ENCODE assay signal across 8 mouse cellular contexts in genomic region chr11:102578341-102579118, GRCm38 (mm10). TPM values are rescaled to one million over a fixed set of nuclear protein-coding genes. Genes with fewer than 3 reads are reported as not detected.
DNase-seq lines count a peak whose midpoint lies in the region; ATAC-seq lines count a peak whose summit lies in the region.

No protein-coding gene starts in this region.

- no peaks in the 10 kb centered on the region for H3K9me3 ChIP-seq in embryonic facial prominence, embryonic 11.5 days (replicated peaks; ENCODE audit: control insufficient read depth, low read length)
- no peaks in the 10 kb centered on the region for H3K9me3 ChIP-seq in liver, embryonic 12.5 days (replicated peaks)

- WGBS in embryonic facial prominence, embryonic 11.5 days, result 6% methylated on average over 27 of the region's 27 CpGs
- WGBS in liver, embryonic 12.5 days (ENCODE audit: insufficient replicate concordance), result 8% methylated on average over 27 of the region's 27 CpGs

- H3K4me2 ChIP-seq in embryonic facial prominence, embryonic 11.5 days (ENCODE audit: low read depth, low read length), result peak overlapping the region; percentile 47
- peak overlapping the region; percentile 61 for H3K4me2 ChIP-seq in liver, embryonic 12.5 days

- peak overlapping the region; percentile 86 for H3K27ac ChIP-seq in embryonic facial prominence, embryonic 11.5 days (replicated peaks; ENCODE audit: low read depth, low read length)
- H3K27ac ChIP-seq in liver, embryonic 12.5 days, result no peak overlapping the region

- ATAC-seq in embryonic facial prominence, embryonic 11.5 days (replicated peaks; ENCODE audit: insufficient number of reproducible peaks, low FRiP score, low TSS enrichment, low read depth), result peak; percentile 35; the same call in 1 of the 2 replicates
- peak; percentile 30; the same call in 1 of the 2 replicates for ATAC-seq in liver, embryonic 12.5 days

- H3K4me3 ChIP-seq in embryonic facial prominence, embryonic 11.5 days (ENCODE audit: low read depth, low read length), result peak overlapping the region; percentile 30
- peak overlapping the region; percentile 24 for H3K4me3 ChIP-seq in liver, embryonic 12.5 days

- peaks cover 9% of the 10 kb centered on the region for H3K4me1 ChIP-seq in embryonic facial prominence, embryonic 11.5 days (ENCODE audit: control insufficient read depth, insufficient read depth, low read length)
- H3K4me1 ChIP-seq in liver, embryonic 12.5 days, result peaks cover 17% of the 10 kb centered on the region; the same call in 1 of the 2 replicates

- H3K36me3 ChIP-seq in embryonic facial prominence, embryonic 11.5 days (replicated peaks; ENCODE audit: control insufficient read depth, insufficient read depth, low read depth, low read length), result no peaks in the 10 kb centered on the region
- H3K36me3 ChIP-seq in liver, embryonic 12.5 days, result no peaks in the 10 kb centered on the region
- H3K36me3 ChIP-seq in splenic B cell, adult 2 months (ENCODE audit: control insufficient read depth, insufficient read depth, low read length, poor library complexity, severe bottlenecking), result no peaks in the 10 kb centered on the region

- peak overlapping the region; percentile 66 for H3K9ac ChIP-seq in embryonic facial prominence, embryonic 11.5 days (replicated peaks; ENCODE audit: low read length)
- peak overlapping the region; percentile 25; the same call in 1 of the 2 replicates for H3K9ac ChIP-seq in liver, embryonic 12.5 days

- peak; percentile 84 for DNase-seq in A20 (ENCODE audit: low read depth, low spot score)
- DNase-seq in adrenal gland, postnatal 10 days, result peak; percentile 93
- DNase-seq in embryonic facial prominence, embryonic 11.5 days (ENCODE audit: low spot score), result peak; percentile 91
- peak; percentile 80 for DNase-seq in heart, adult 8-10 months (ENCODE audit: low spot score)
- DNase-seq in kidney, adult 8-10 months, result peak; percentile 68 to 73
- peak; percentile 81 for DNase-seq in naive thymus-derived CD4-positive, alpha-beta T cell, adult 2 months (ENCODE audit: low read depth)
- DNase-seq in splenic B cell, adult 2 months (ENCODE audit: low read depth, low spot score), result peak; percentile 80

- no peaks in the 10 kb centered on the region for H3K27me3 ChIP-seq in embryonic facial prominence, embryonic 11.5 days (ENCODE audit: control insufficient read depth, insufficient read depth, low read length)
- H3K27me3 ChIP-seq in liver, embryonic 12.5 days (replicated peaks), result peaks cover 65% of the 10 kb centered on the region
- H3K27me3 ChIP-seq in splenic B cell, adult 2 months (ENCODE audit: control insufficient read depth, insufficient read depth, low read length, poor library complexity, severe bottlenecking), result peaks cover 3% of the 10 kb centered on the region; the same call in 1 of the 2 replicates

RNA-seq across cellular contexts. Expression of gene Gm11627, which starts 0.7 kb away (rescaled TPM):
- under 1 TPM; 0.51 to 0.64 TPM for total RNA-seq in adrenal gland, postnatal 10 days (2021)
- 10.5 and 10.6 TPM in 2 replicates for polyA plus RNA-seq in embryonic facial prominence, embryonic 11.5 days (2014; fragmentation: Nextera tagmentation; extraction: Ambion mirVana)
- under 1 TPM in 3 of 4 experiments, not detected in 1; 0.34 to 0.65 (median 0.60) TPM for total RNA-seq in heart, adult 8-10 months (2022)
- 0.51 and 0.96 TPM in 2 replicates for polyA plus RNA-seq in liver, embryonic 12.5 days (2016; fragmentation: Nextera tagmentation; extraction: Ambion mirVana)

RNA-seq across cellular contexts. Expression of gene Gpatch8, which starts 22.3 kb away (rescaled TPM):
- 10 to 100 TPM; 27.6 to 34.7 TPM for total RNA-seq in adrenal gland, postnatal 10 days (2021)
- 43.2 and 43.4 TPM in 2 replicates for polyA plus RNA-seq in embryonic facial prominence, embryonic 11.5 days (2014; fragmentation: Nextera tagmentation; extraction: Ambion mirVana)
- total RNA-seq in heart, adult 8-10 months (2022), result 10 to 100 TPM; 16.4 to 22.3 (median 17.8) TPM
- 25.8 and 26.5 TPM in 2 replicates for polyA plus RNA-seq in liver, embryonic 12.5 days (2016; fragmentation: Nextera tagmentation; extraction: Ambion mirVana)

RNA-seq across cellular contexts. Expression of gene Fzd2, which starts 25.7 kb away (rescaled TPM):
- 1 to 10 TPM; 6.3 to 7.2 TPM for total RNA-seq in adrenal gland, postnatal 10 days (2021)
- 53.3 and 57.0 TPM in 2 replicates for polyA plus RNA-seq in embryonic facial prominence, embryonic 11.5 days (2014; fragmentation: Nextera tagmentation; extraction: Ambion mirVana)
- total RNA-seq in heart, adult 8-10 months (2022), result 1 to 10 TPM; 1.5 to 2.5 (median 2.2) TPM
- 3.5 and 4.7 TPM in 2 replicates for polyA plus RNA-seq in liver, embryonic 12.5 days (2016; fragmentation: Nextera tagmentation; extraction: Ambion mirVana)
